Mouse (Mus musculus): Measurements from ENCODE around the gene Gm20388.

DNA sequence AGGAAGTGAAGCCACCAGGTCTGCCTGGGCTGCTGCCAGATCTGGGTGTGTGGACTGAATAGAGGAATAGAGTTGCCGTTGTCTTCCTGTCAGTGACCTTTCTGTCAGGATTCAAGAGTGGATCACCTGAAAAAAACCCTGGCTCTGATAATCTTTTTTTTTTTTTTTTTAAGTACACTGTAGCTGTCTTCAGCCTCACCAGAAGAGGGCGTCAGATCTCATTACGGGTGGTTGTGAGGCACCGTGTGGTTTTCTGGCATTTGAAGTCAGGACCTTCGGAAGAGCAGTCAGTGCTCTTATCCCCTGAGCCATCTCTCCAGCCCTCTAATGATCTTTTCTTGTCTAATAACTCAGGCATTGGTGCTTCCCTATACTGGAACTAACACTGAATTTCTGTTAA, 4122.8 kb downstream of the Gm20388 start:
- no peak for TF ChIP-seq CTCF (IDR thresholded peaks at IDR 0.05; ENCODE audit: control insufficient read depth, insufficient read depth, low read length)
- no peak for TF ChIP-seq POLR2A (IDR thresholded peaks at IDR 0.05; ENCODE audit: borderline replicate concordance, control insufficient read depth, low read depth, low read length)

Measured in bone marrow, adult 2 months (tissue).